25 mouse cellular contexts compared by ENCODE assay signal in genomic region chr2:92836203-92836602, GRCm38 (mm10).
DNase-seq lines count a peak whose midpoint lies in the region; ATAC-seq lines count a peak whose summit lies in the region.
"Had no signal": no experiment of that assay in that cellular context is flagged by ENCODE, and none has a peak within 500 bp of the region (broad histone marks: within the 10 kb centered on the region; RNA-seq: fewer than 3 reads in every experiment).

No protein-coding gene starts in this region.

- H3K4me1 ChIP-seq in midbrain, embryonic 15.5 days = no peaks in the 10 kb centered on the region; the same call in 1 of the 2 replicates
- H3K4me1 ChIP-seq: forebrain, embryonic 13.5 days; stomach, embryonic 15.5 days had no signal

- peak; percentile 22 to 28; a peak in 1 of 4 replicates for ATAC-seq in hematopoietic stem cell, adult 5-6 weeks (replicated peaks in 1 of 2; ENCODE audit: insufficient read depth in 1 of 2, low FRiP score in 2 of 2, low TSS enrichment in 1 of 2, low read depth in 1 of 2, poor library complexity in 2 of 2, severe bottlenecking in 2 of 2)
- ATAC-seq in midbrain, embryonic 15.5 days (replicated peaks) = no peak
- ATAC-seq: forebrain, embryonic 13.5 days; inflammation-experienced regulatory T-cells, adult 6 months; liver, postnatal 0 days; midbrain, embryonic 13.5 days had no signal

- 70% methylated on average over 4 of the region's 4 CpGs for WGBS in midbrain, embryonic 15.5 days

- no peak overlapping the region for H3K4me3 ChIP-seq in midbrain, embryonic 15.5 days
- H3K4me3 ChIP-seq: embryonic facial prominence, embryonic 10.5 days; forebrain, embryonic 13.5 days; hindbrain, embryonic 13.5 days; midbrain, embryonic 13.5 days; myocyte; stomach, embryonic 15.5 days had no signal

- no peak overlapping the region for H3K27ac ChIP-seq in midbrain, embryonic 15.5 days
- H3K27ac ChIP-seq: embryonic facial prominence, embryonic 10.5 days; forebrain, embryonic 13.5 days; hindbrain, embryonic 13.5 days; midbrain, embryonic 13.5 days; stomach, embryonic 15.5 days had no signal

- H3K27me3 ChIP-seq in midbrain, embryonic 15.5 days (replicated peaks) = no peaks in the 10 kb centered on the region
- H3K27me3 ChIP-seq: forebrain, embryonic 13.5 days; stomach, embryonic 15.5 days had no signal

- intact Hi-C loops in left cerebral cortex, postnatal 10 days (cut with DNase I) = loop anchor here (5.0 kb wide), 1 partner anchor 349 kb away; no protein-coding TSS in a partner anchor

- H3K9me3 ChIP-seq in midbrain, embryonic 15.5 days = no peaks in the 10 kb centered on the region
- H3K9me3 ChIP-seq: embryonic facial prominence, embryonic 10.5 days; forebrain, embryonic 13.5 days; hindbrain, embryonic 13.5 days; midbrain, embryonic 13.5 days; stomach, embryonic 15.5 days had no signal

- H3K4me2 ChIP-seq in midbrain, embryonic 15.5 days = no peak overlapping the region
- H3K4me2 ChIP-seq: forebrain, embryonic 13.5 days; heart, embryonic 11.5 days; hindbrain, embryonic 13.5 days; midbrain, embryonic 13.5 days; stomach, embryonic 15.5 days had no signal

- no peak overlapping the region for H3K9ac ChIP-seq in midbrain, embryonic 15.5 days
- H3K9ac ChIP-seq: forebrain, embryonic 13.5 days; hindbrain, embryonic 13.5 days; liver, postnatal 0 days; midbrain, embryonic 13.5 days; stomach, embryonic 15.5 days had no signal

- DNase-seq in left cerebral cortex, adult 11 months (ENCODE audit: low spot score) = peak; percentile 47
- DNase-seq in left cerebral cortex, postnatal 10 days (ENCODE audit: extremely low spot score in 1 of 2, low spot score in 2 of 2) = no peak
- DNase-seq in A20 (ENCODE audit: low read depth, low spot score) = peak; percentile 78
- DNase-seq in thymus, postnatal 10 days (ENCODE audit: low spot score in 2 of 2) = peak; percentile 28 to 39
- no peak for DNase-seq in kidney, postnatal 4 days
- DNase-seq: B cell, adult 2 months; cerebellum, adult 8-10 months; heart, postnatal 10 days; kidney, adult 2 months; kidney, postnatal 10 days; layer of hippocampus, adult 9-11 months; liver; liver, postnatal 0 days; lung, postnatal 14 days; retina, postnatal 1 day had no signal

- H3K36me3 ChIP-seq in midbrain, embryonic 15.5 days (replicated peaks) = no peaks in the 10 kb centered on the region
- H3K36me3 ChIP-seq: embryonic facial prominence, embryonic 10.5 days; hindbrain, embryonic 13.5 days; midbrain, embryonic 13.5 days; stomach, embryonic 15.5 days had no signal

Comparison
In these comparisons a context has a peak if more than half of its experiments do, and no peak if none do; other contexts are left out.
1. DNase-seq: peak in left cerebral cortex, adult 11 months (single experiment), A20 (single experiment) and thymus, postnatal 10 days (2 of 2); none in left cerebral cortex, postnatal 10 days (0 of 2) and kidney, postnatal 4 days (0 of 2).